Mouse (Mus musculus) embryonic fibroblast, embryonic 13.5 days (primary cell): Measurements from ENCODE around the gene Olfr350.

Experiments used
- CTCF ChIP-seq: IDR thresholded peaks from 2 replicates; pipeline ENCODE4 v1.5.1; 2011; ENCODE audit warnings: mild to moderate bottlenecking, control low read depth, low read length, moderate library complexity, borderline replicate concordance; ENCODE audit not compliant: insufficient read depth
- POLR2A ChIP-seq: IDR thresholded peaks from 2 replicates; pipeline ENCODE4 v1.6.1; 2011; ENCODE audit warnings: low read depth, mild to moderate bottlenecking, control low read depth, low read length, moderate library complexity

GRCm38 (mm10) chr2:36846010-36846409, at the start of gene Olfr350:
- TF ChIP-seq POLR2A (no peak), CTCF (no peak)
